Mouse (Mus musculus) heart, embryonic 16.5 days (tissue): Measurements from ENCODE around the gene Nrde2. TPM values are rescaled to one million over a fixed set of nuclear protein-coding genes. Genes with fewer than 3 reads are reported as not detected.

Source experiments
- ATAC-seq: fragments of 200-750 bp; cut with Nextera tagmentation; replicated peaks from 2 replicates; pipeline ENCODE4 v1.8.0; 2017; ENCODE audit warnings: moderate number of reproducible peaks; ENCODE audit not compliant: insufficient read depth, low FRiP score; ENCODE audit errors: extremely low read depth
- H3K27ac ChIP-seq: fragments of 300-500 bp; sonication (generic); 2 replicates; pipeline ENCODE4 v1.5.1; 2014; ENCODE audit warnings: mild to moderate bottlenecking, low read length, control low read depth, moderate library complexity
- H3K27me3 ChIP-seq: fragments of 300-500 bp; sonication (generic); 2 replicates; pipeline ENCODE4 v1.6.1; 2014; ENCODE audit warnings: low read length, mixed read lengths; ENCODE audit not compliant: control insufficient read depth, insufficient read depth
- H3K36me3 ChIP-seq: fragments of 300-500 bp; sonication (generic); 2 replicates; pipeline ENCODE4 v1.6.1; 2014; ENCODE audit not compliant: control insufficient read depth, insufficient read depth
- H3K4me1 ChIP-seq: fragments of 300-500 bp; sonication (generic); 2 replicates; pipeline ENCODE4 v1.6.1; 2014; ENCODE audit warnings: low read length, mixed read lengths; ENCODE audit not compliant: control insufficient read depth, insufficient read depth
- H3K4me2 ChIP-seq: fragments of 300-500 bp; sonication (generic); 2 replicates; pipeline ENCODE4 v1.6.1; 2014; ENCODE audit warnings: low read depth, mild to moderate bottlenecking, control low read depth, low read length
- H3K4me3 ChIP-seq: fragments of 300-500 bp; sonication (generic); 2 replicates; pipeline ENCODE4 v1.5.1; 2014; ENCODE audit warnings: mild to moderate bottlenecking, control low read depth, low read length
- H3K9ac ChIP-seq: fragments of 300-500 bp; sonication (generic); 2 replicates; pipeline ENCODE4 v1.6.1; 2014; ENCODE audit warnings: low read length, control low read depth
- H3K9me3 ChIP-seq: fragments of 300-500 bp; sonication (generic); replicated peaks from 2 replicates; pipeline ENCODE4 v1.6.1; 2016; ENCODE audit warnings: low read length; ENCODE audit not compliant: control insufficient read depth
- WGBS: fragments of 180-500 bp; shearing (Covaris S2); extraction: QIAGEN DNeasy Blood & Tissue Kit; methylation state at CpG from one replicate; pipeline ENCODE4 v1.1.7; 2014; 5-methylcytosine and 5-hydroxymethylcytosine counted together
- polyA plus RNA-seq: library from polyadenylated mRNA; unstranded; fragments of >200 nt; fragmentation: Nextera tagmentation; extraction: Ambion mirVana; gene quantifications from 2 replicates; pipeline ENCODE4 v1.2.1, GENCODE M21; 2015

The Nrde2 gene
- polyA plus RNA-seq, 1 experiment from 2014 or later, result 9.8 TPM

- H3K36me3 ChIP-seq, result peaks cover 59% of the 10 kb centered on the region
These were observed 25.0 kb downstream of the Nrde2 start for GRCm38 (mm10) chr12:100134395-100134936.

GRCm38 (mm10) chr12:100131655-100132054 is 27.8 kb downstream of the Nrde2 start:
- Histone ChIP-seq H3K9ac (no peak overlapping the region), H3K36me3 (peaks cover 47% of the 10 kb centered on the region), H3K27ac (no peak overlapping the region), H3K4me3 (no peak overlapping the region), H3K4me2 (no peak overlapping the region), H3K27me3 (no peaks in the 10 kb centered on the region), H3K9me3 (no peaks in the 10 kb centered on the region), H3K4me1 (peaks cover 15% of the 10 kb centered on the region)
- 36% methylated on average over 8 of the region's 8 CpGs for WGBS
- ATAC-seq, result no peak

More at GRCm38 (mm10) chr12:100134395-100134936, 25.0 kb downstream of the Nrde2 start:
- Histone ChIP-seq H3K4me1 (no peaks in the 10 kb centered on the region), H3K9me3 (no peaks in the 10 kb centered on the region), H3K27me3 (no peaks in the 10 kb centered on the region), H3K27ac (no peak overlapping the region), H3K4me2 (no peak overlapping the region), H3K9ac (no peak overlapping the region), H3K4me3 (no peak overlapping the region)
- WGBS, result 80% methylated on average over 11 of the region's 11 CpGs
- no peak for ATAC-seq

GRCm38 (mm10) chr12:100131167-100131566 is 28.3 kb downstream of the Nrde2 start:
- no peak overlapping the region for H3K27ac ChIP-seq
- no peaks in the 10 kb centered on the region for H3K27me3 ChIP-seq
- peaks cover 47% of the 10 kb centered on the region for H3K36me3 ChIP-seq
- no peak overlapping the region for H3K4me2 ChIP-seq
- peaks cover 16% of the 10 kb centered on the region for H3K4me1 ChIP-seq
- no peak for ATAC-seq
- H3K9me3 ChIP-seq, result no peaks in the 10 kb centered on the region
- H3K9ac ChIP-seq, result no peak overlapping the region
- no peak overlapping the region for H3K4me3 ChIP-seq
- WGBS, result 83% methylated on average over 9 of the region's 9 CpGs

GRCm38 (mm10) chr12:100128961-100129360 is 30.5 kb downstream of the Nrde2 start:
- Histone ChIP-seq H3K9ac (no peak overlapping the region), H3K27ac (no peak overlapping the region), H3K36me3 (peaks cover 55% of the 10 kb centered on the region)

GRCm38 (mm10) chr12:100128522-100128921 is 30.9 kb downstream of the Nrde2 start:
- peak overlapping the region; percentile 58 for H3K27ac ChIP-seq
- no peak overlapping the region for H3K4me2 ChIP-seq
- H3K9me3 ChIP-seq, result no peaks in the 10 kb centered on the region
- ATAC-seq, result no peak
- no peak overlapping the region for H3K4me3 ChIP-seq
- no peak overlapping the region for H3K9ac ChIP-seq
- peaks cover 56% of the 10 kb centered on the region for H3K36me3 ChIP-seq
- no peaks in the 10 kb centered on the region for H3K27me3 ChIP-seq
- 60% methylated on average over 6 of the region's 6 CpGs for WGBS
- peaks cover 16% of the 10 kb centered on the region for H3K4me1 ChIP-seq

More at GRCm38 (mm10) chr12:100128961-100129360, 30.5 kb downstream of the Nrde2 start:
- H3K9me3 ChIP-seq, result no peaks in the 10 kb centered on the region
- peaks cover 16% of the 10 kb centered on the region for H3K4me1 ChIP-seq
- H3K4me3 ChIP-seq, result no peak overlapping the region
- no peaks in the 10 kb centered on the region for H3K27me3 ChIP-seq
- no peak overlapping the region for H3K4me2 ChIP-seq
- 76% methylated on average over 8 of the region's 8 CpGs for WGBS
- no peak for ATAC-seq

GRCm38 (mm10) chr12:100127866-100128480 is 31.5 kb downstream of the Nrde2 start:
- peaks cover 16% of the 10 kb centered on the region for H3K4me1 ChIP-seq
- no peak overlapping the region for H3K4me2 ChIP-seq
- no peak overlapping the region for H3K9ac ChIP-seq
- H3K27ac ChIP-seq, result peak overlapping the region; percentile 58
- no peaks in the 10 kb centered on the region for H3K27me3 ChIP-seq
- H3K36me3 ChIP-seq, result peaks cover 56% of the 10 kb centered on the region
- no peak for ATAC-seq
- no peak overlapping the region for H3K4me3 ChIP-seq
- 27% methylated on average over 8 of the region's 8 CpGs for WGBS
- no peaks in the 10 kb centered on the region for H3K9me3 ChIP-seq

GRCm38 (mm10) chr12:100126968-100127865 is 32.2 kb downstream of the Nrde2 start:
- Histone ChIP-seq H3K36me3 (peaks cover 56% of the 10 kb centered on the region), H3K4me3 (no peak overlapping the region), H3K4me1 (peaks cover 16% of the 10 kb centered on the region), H3K9ac (no peak overlapping the region), H3K4me2 (no peak overlapping the region), H3K27me3 (no peaks in the 10 kb centered on the region), H3K27ac (peak overlapping the region; percentile 58), H3K9me3 (no peaks in the 10 kb centered on the region)
- ATAC-seq, result peak; percentile 60
- 46% methylated on average over 17 of the region's 17 CpGs for WGBS

GRCm38 (mm10) chr12:100124913-100125798 is 34.3 kb downstream of the Nrde2 start:
- H3K4me2 ChIP-seq, result no peak overlapping the region
- H3K27me3 ChIP-seq, result no peaks in the 10 kb centered on the region
- no peak overlapping the region for H3K27ac ChIP-seq
- ATAC-seq, result no peak
- H3K9ac ChIP-seq, result no peak overlapping the region
- H3K9me3 ChIP-seq, result no peaks in the 10 kb centered on the region
- no peak overlapping the region for H3K4me3 ChIP-seq
- peaks cover 60% of the 10 kb centered on the region for H3K36me3 ChIP-seq
- peaks cover 16% of the 10 kb centered on the region for H3K4me1 ChIP-seq
- 80% methylated on average over 16 of the region's 16 CpGs for WGBS
